Mouse (Mus musculus): ENCODE measurements around the gene Cplx3.

DNA sequence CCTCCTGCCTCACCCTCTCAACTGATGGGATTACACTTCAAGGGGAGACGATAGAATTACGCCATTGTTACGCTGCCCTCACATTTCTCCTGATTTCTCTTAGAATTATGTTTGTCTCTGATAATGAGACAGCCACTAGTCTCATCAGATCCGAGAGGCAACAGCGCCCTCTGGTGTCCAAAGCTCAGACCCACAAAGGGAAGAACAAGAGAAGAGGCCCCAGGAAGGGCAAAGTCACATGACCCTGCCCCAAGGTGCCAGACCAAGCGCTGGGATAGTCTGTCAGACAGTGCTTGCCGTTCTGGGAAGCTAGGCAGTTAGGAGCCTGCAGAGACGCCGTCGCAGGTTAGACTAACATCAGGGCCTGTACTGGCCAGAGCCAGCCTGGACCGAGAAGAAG lies 49.7 kb upstream of the Cplx3 start:
- TF ChIP-seq CTCF (IDR thresholded peaks at IDR 0.05; ENCODE audit: extremely low read depth, insufficient read length, insufficient replicate concordance, low read depth, low read length) (peak; percentile 97; the same call in 1 of the 2 replicates), POLR2A (IDR thresholded peaks at IDR 0.05; ENCODE audit: low read depth, low read length) (no peak)

Measured in small intestine, adult 2 months (tissue).